Mouse (Mus musculus) naive thymus-derived CD4-positive, alpha-beta T cell, adult 5 months (primary cell): Measurements from ENCODE around the gene Ogfod2. TPM values are rescaled to one million over a fixed set of nuclear protein-coding genes. Genes with fewer than 3 reads are reported as not detected.

Source experiments
- polyA plus RNA-seq: library from polyadenylated mRNA; unstranded; fragments of 100-300 nt; shearing (Covaris generic); gene quantifications from one replicate; pipeline ENCODE4 v1.2.1, GENCODE M21; 2017

The Ogfod2 gene
- polyA plus RNA-seq: 53.4 TPM

DNA sequence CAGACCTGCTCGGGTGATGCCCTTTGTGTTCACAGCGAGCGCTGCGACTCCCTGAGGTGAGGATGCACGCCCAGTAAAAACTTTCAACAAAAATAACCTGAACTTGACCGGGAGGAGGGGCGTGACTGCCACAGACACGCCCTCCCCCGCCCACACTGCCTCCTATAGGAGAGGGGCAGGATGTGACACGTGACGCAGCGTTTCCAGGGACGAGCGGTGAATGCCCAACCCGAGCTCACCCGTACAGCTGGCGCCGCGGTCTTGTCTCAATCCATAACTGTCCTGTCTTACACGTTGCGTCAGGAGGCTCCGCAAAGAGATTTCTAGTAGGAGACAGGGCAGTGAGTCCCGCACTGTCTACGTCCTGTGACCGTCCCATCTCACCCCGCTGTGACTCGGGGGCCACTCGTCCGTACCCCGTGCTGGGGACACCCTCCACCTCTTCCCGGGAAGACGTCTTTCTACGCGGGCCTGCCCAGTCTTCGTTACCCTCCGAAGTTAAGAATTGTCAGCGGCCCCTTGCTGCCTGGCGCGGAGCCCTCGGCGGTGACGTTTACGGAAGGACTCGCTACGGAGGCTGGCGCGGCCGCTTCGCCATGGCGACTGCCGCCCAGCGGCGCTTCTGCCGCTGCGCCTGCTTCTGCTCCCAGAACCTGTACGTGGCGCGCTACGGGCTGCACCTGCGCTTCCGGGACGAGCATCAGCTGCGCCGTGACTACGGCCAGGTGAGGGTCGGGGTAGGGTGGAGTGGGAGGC, at the start of gene Ogfod2:
Gene Ogfod2, plus strand, starts transcription at position 556 of the 756 bp plus-strand sequence.

DNA sequence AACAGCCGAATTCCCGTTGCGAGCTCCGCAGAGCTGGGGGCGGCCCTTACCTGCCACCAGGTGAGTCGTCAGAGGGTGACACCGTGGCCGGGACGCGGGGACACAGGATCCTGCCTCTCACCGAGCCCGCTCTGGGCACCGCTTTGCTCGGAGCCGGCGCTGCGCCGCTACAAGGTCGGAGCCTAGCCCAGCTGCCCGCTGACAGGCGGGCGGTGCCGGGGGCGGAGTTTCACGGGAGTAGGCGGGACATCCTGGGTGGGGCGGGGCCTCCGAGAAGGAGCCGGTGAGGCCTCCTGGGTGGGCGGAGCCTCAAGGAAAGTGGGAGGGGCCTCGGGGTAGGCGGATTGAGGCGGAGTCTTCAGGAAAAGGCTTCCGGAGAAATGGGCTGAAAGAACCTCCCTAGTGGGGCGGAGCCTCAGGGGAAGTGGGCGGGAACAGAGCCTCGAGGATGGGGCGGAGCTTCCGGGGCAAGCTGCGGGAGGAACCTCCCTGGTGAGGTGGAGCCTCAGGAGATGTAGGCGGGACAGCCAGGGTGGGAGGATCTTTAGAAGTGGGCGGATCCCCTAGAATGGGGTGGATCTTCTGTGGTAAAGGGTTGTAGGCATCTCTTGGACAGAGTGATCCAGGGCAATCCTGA, 16.4 kb upstream of the Ogfod2 start, which contains the start of gene Abcb9:
Gene Abcb9, minus strand, starts transcription at position 203 of the 637 bp plus-strand sequence.

DNA sequence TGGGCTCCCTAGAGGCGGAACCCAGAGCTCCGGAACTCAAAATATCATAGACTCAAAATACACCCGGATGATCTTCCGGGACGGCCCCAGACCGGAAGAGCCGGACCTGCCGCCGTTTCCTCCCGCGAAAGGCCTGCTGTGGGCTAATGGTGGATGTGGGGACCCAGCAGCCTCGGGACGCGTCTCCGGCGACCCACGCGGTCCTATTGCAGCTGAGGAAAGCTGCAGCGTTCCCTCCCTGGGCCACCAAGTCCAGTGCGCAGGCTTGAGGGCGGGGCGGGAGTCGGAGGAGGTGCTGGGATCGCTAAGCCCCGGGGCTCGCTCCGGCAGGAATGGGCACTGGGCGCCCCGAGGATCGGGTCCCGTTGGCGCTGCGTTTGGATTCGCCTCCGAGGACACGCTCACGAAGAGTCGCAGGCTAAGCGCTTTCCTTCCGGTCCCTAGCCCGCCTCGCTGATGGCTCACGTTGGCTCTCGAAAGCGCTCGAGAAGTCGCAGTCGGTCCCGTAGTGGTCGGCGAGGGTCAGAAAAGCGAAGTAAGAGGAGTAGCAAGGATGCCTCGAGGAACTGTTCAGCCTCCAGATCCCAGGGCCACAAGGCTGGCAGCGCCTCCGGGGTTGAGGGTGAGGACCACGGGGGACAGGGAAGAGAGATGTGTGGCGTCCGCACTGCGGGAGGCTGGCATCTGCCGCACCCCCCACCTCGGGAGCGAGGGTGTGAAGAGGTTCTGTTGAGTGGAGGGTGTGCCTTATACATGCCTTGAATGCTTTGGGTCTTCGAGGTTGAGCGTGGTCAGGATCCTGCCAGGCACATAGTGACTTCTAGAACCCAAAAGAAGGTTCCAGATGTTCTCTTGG, 4.1 kb downstream of the Ogfod2 start, which contains the start of gene Arl6ip4:
Gene Arl6ip4, plus strand, starts transcription at position 100 of the 856 bp plus-strand sequence.

Other genes with a start within 250 kb of the Ogfod2 start
- gene Hcar2, start 246.8 kb upstream of the Ogfod2 start, polyA plus RNA-seq: not detected
- gene Hcar1, start 232.3 kb upstream of the Ogfod2 start, polyA plus RNA-seq: not detected
- gene Denr, start 205.1 kb upstream of the Ogfod2 start, polyA plus RNA-seq: 46.2 TPM
- gene Gm43518, start 184.9 kb upstream of the Ogfod2 start, polyA plus RNA-seq: 5.9 TPM
- gene Ccdc62, start 181.6 kb upstream of the Ogfod2 start, polyA plus RNA-seq: 2.9 TPM
- 25.9 TPM for gene Hip1r, start 138.7 kb upstream of the Ogfod2 start, polyA plus RNA-seq
- 5,913 TPM for gene Vps37b, start 80.0 kb upstream of the Ogfod2 start, polyA plus RNA-seq
- 118 TPM for gene Abcb9, start 16.5 kb upstream of the Ogfod2 start, polyA plus RNA-seq
- 50.7 TPM for gene Arl6ip4, start 3.8 kb downstream of the Ogfod2 start, polyA plus RNA-seq
- 17.8 TPM for gene Pitpnm2, start 137.5 kb downstream of the Ogfod2 start, polyA plus RNA-seq
- 31.2 TPM for gene Mphosph9, start 215.7 kb downstream of the Ogfod2 start, polyA plus RNA-seq
- gene 2810006K23Rik, start 215.8 kb downstream of the Ogfod2 start, polyA plus RNA-seq: 2.8 TPM